Mouse (Mus musculus) myocyte (in vitro differentiated cells): Measurements from ENCODE around the gene Kctd11. TPM values are rescaled to one million over a fixed set of nuclear protein-coding genes. Genes with fewer than 3 reads are reported as not detected.
"Not testable (repeated sequence)": the region's sequence is repeated elsewhere in the genome, so short reads cannot be mapped to it uniquely, and the experiment has no call there.

Experiments
- H3K27me3 ChIP-seq: one replicate; pipeline ENCODE4 v1.6.1; 2011; ENCODE audit not compliant: control insufficient read depth, insufficient read depth, insufficient read length
- H3K36me3 ChIP-seq: one replicate; pipeline ENCODE4 v1.6.1; 2011; ENCODE audit not compliant: control insufficient read depth, insufficient read depth
- H3K4me2 ChIP-seq: one replicate; pipeline ENCODE4 v1.6.1; 2011; ENCODE audit warnings: low read depth, control low read depth
- H3K4me3 ChIP-seq: one replicate; pipeline ENCODE4 v1.5.1; 2011; ENCODE audit warnings: mild to moderate bottlenecking, control low read depth, moderate library complexity
- H3K79me2 ChIP-seq: one replicate; pipeline ENCODE4 v1.6.1; 2011; ENCODE audit not compliant: control insufficient read depth, insufficient read depth
- H3ac ChIP-seq: one replicate; pipeline ENCODE4 v1.6.1; 2011; ENCODE audit not compliant: control insufficient read depth, insufficient read length
- CEBPB ChIP-seq: IDR thresholded peaks from 2 replicates; pipeline ENCODE4 v1.6.1; 2011; ENCODE audit warnings: mild to moderate bottlenecking, moderate library complexity; ENCODE audit not compliant: poor library complexity, insufficient read depth, severe bottlenecking
- E2F4 ChIP-seq: IDR thresholded peaks from one replicate; pipeline ENCODE4 v1.6.1; 2011; ENCODE audit warnings: mild to moderate bottlenecking, control low read depth, moderate library complexity; ENCODE audit not compliant: insufficient read depth
- MAX ChIP-seq: IDR thresholded peaks from one replicate; pipeline ENCODE4 v1.6.1; 2011; ENCODE audit warnings: low read depth, mild to moderate bottlenecking, control low read depth
- MYOD1 ChIP-seq, 3 experiments: IDR thresholded peaks; one replicate each; pipeline ENCODE4 v1.6.1; 2011; ENCODE audit warnings: control low read depth in 2 of 3, low read depth in 2 of 3, mild to moderate bottlenecking in 2 of 3, moderate library complexity in 1 of 3; ENCODE audit not compliant: insufficient read length in 2 of 3, control insufficient read depth in 1 of 3
- MYOG ChIP-seq, 3 experiments: IDR thresholded peaks; one replicate each; pipeline ENCODE4 v1.6.1; 2011; ENCODE audit warnings: control low read depth in 2 of 3, low read depth in 2 of 3, mild to moderate bottlenecking in 2 of 3; ENCODE audit not compliant: insufficient read length in 2 of 3, control insufficient read depth in 1 of 3, insufficient read depth in 1 of 3
- POLR2A ChIP-seq: IDR thresholded peaks from one replicate; pipeline ENCODE4 v1.6.1; 2011; ENCODE audit warnings: low read depth, mild to moderate bottlenecking, control low read depth, moderate library complexity; ENCODE audit not compliant: insufficient read length
- POLR2AphosphoS2 ChIP-seq: IDR thresholded peaks from one replicate; pipeline ENCODE4 v1.6.1; 2011; ENCODE audit warnings: low read depth, control low read depth; ENCODE audit not compliant: insufficient read length
- REST ChIP-seq: IDR thresholded peaks from one replicate; pipeline ENCODE4 v1.6.1; 2011; ENCODE audit warnings: mild to moderate bottlenecking, control low read depth, moderate library complexity; ENCODE audit not compliant: insufficient read depth, insufficient read length
- SRF ChIP-seq: IDR thresholded peaks from one replicate; pipeline ENCODE4 v1.6.1; 2011; ENCODE audit warnings: low read depth; ENCODE audit not compliant: control insufficient read depth, insufficient read length
- TCF12 ChIP-seq: IDR thresholded peaks from one replicate; pipeline ENCODE4 v1.6.1; 2011; ENCODE audit warnings: mild to moderate bottlenecking, control low read depth; ENCODE audit not compliant: poor library complexity, insufficient read depth, severe bottlenecking
- TCF3 ChIP-seq: IDR thresholded peaks from one replicate; pipeline ENCODE4 v1.6.1; 2011; ENCODE audit warnings: low read depth, control low read depth; ENCODE audit not compliant: insufficient read length
- USF1 ChIP-seq: IDR thresholded peaks from one replicate; pipeline ENCODE4 v1.6.1; 2011; ENCODE audit warnings: low read depth, mild to moderate bottlenecking, control low read depth, moderate library complexity
- polyA plus RNA-seq: library from polyadenylated mRNA; unstranded; fragments of >200 nt; fragmentation: generic; extraction: Trizol; gene quantifications from one replicate; pipeline ENCODE4 v1.2.1, GENCODE M21; 2012; ENCODE audit warnings: missing spikeins

Gene Kctd11
- 24.5 TPM for polyA plus RNA-seq

DNA sequence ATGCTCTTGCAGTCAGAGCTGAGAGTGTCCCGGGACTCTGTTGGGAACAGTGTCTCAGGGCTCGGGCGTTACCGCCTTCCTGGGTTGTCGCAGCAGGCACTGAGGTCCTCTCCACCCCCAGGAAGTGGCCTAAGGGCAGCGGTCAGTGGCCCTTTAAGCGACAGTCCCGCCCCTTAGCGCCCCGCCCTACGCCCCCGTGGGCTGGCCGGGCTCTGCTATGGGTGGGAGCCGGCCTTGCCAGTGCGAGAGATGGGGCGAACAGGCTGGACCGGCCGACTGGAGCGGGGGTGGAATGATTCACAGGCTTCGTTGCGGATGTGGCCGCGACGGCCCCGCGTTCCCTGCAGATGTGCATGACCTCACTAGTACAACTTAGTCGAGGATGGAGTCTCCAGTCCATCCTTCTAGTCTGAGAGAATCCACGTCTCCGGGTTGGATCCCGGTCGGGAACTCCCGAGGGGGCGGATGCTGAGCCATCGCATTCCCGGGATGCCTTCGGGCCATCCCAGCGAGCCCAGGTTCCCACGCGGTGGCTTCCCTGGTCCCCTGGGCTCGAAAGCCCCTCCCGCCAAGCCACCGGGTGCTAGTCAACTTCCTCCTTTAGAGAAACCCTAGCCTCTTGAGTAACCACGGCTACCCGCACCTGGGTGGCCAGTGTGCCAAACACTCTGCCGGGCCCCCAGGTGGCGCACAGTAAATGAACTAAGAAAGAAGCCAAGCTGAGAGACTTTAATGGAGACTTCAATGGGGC, at the start of gene Kctd11:
TSS of gene Kctd11 (minus strand) at position 554 of the 751 bp plus-strand sequence.
- H3K4me2 ChIP-seq, result peak within 1 kb of the TSS; percentile 93
- peak within 1 kb of the TSS; percentile 94 for H3K4me3 ChIP-seq
- H3K36me3 ChIP-seq, result no peaks in the 10 kb centered on the region
- H3ac ChIP-seq, result peak within 1 kb of the TSS; percentile 66
- H3K27me3 ChIP-seq, result no peaks in the 10 kb centered on the region
- H3K79me2 ChIP-seq, result peaks cover 28% of the 10 kb centered on the region
- TF ChIP-seq MYOG (IDR thresholded peaks at IDR 0.05; ENCODE audit: control insufficient read depth in 1 of 3, insufficient read depth in 1 of 3, insufficient read length in 2 of 3, low read depth in 2 of 3), result peak in 1 of 3 experiments; percentile 19
- TF ChIP-seq SRF, result no peak
- TF ChIP-seq TCF3, result no peak
- TF ChIP-seq MYOD1 (IDR thresholded peaks at IDR 0.05; ENCODE audit: control insufficient read depth in 1 of 3, insufficient read length in 2 of 3, low read depth in 2 of 3), result peak in 1 of 3 experiments; percentile 31
- no peak for TF ChIP-seq USF1
- TF ChIP-seq CEBPB, result no peak
- TF ChIP-seq POLR2A, result peak; percentile 95
- TF ChIP-seq TCF12, result no peak
- no peak for TF ChIP-seq REST
- peak; percentile 94 for TF ChIP-seq POLR2AphosphoS2
- no peak for TF ChIP-seq E2F4
- TF ChIP-seq MAX, result no peak

DNA sequence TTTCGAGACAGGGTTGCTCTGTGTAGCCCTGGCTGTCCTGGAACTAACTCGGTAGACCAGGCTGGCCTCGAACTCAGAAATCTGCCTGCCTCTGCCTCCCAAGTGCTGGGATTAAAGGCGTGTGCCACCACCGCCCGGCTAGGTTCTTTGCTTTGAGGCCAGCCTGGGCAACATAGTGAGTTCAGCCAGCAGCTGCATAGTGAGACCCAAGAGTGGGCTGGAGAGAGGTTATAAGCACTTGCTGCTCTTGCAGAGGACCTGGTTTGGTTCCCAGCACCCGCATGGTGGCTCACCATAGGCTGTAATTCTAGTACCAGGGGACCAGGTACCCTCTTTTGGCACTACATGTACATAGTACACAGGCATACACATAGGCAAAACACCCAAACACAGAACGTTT, 49.0 kb upstream of the Kctd11 start:
- H3K79me2 ChIP-seq, H3ac ChIP-seq, H3K27me3 ChIP-seq, H3K36me3 ChIP-seq, H3K4me3 ChIP-seq, H3K4me2 ChIP-seq: not testable (repeated sequence)

DNA sequence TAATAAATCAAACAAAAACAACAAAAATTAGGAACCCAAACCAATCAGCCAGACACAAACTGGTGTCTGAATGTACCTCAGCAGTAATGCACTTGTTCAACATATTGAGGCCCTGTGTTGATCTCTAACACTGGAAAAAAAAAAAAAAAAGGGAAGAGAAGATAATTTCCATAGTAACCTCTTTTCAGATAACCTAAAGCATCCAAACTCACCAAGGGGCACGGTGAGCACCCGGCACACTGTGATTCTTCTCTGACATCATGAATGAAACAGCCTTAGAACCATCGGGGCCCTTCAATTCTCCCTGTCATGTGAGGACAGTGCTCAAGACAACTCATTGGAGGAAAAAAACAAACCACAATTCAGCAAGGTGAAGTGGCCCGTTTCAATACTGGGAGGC, 48.5 kb upstream of the Kctd11 start:
- Histone ChIP-seq H3K36me3 (no peaks in the 10 kb centered on the region), H3ac (no peak overlapping the region), H3K27me3 (no peaks in the 10 kb centered on the region), H3K79me2 (no peaks in the 10 kb centered on the region), H3K4me3 (no peak overlapping the region), H3K4me2 (no peak overlapping the region)
- TF ChIP-seq POLR2AphosphoS2 (no peak), MYOD1 (IDR thresholded peaks at IDR 0.05; ENCODE audit: control insufficient read depth in 1 of 3, insufficient read length in 2 of 3, low read depth in 2 of 3) (no peak), SRF (no peak), USF1 (no peak), TCF3 (no peak), MAX (no peak), POLR2A (no peak), TCF12 (no peak), REST (no peak), MYOG (IDR thresholded peaks at IDR 0.05; ENCODE audit: control insufficient read depth in 1 of 3, insufficient read depth in 1 of 3, insufficient read length in 2 of 3, low read depth in 2 of 3) (no peak), CEBPB (no peak), E2F4 (no peak)

DNA sequence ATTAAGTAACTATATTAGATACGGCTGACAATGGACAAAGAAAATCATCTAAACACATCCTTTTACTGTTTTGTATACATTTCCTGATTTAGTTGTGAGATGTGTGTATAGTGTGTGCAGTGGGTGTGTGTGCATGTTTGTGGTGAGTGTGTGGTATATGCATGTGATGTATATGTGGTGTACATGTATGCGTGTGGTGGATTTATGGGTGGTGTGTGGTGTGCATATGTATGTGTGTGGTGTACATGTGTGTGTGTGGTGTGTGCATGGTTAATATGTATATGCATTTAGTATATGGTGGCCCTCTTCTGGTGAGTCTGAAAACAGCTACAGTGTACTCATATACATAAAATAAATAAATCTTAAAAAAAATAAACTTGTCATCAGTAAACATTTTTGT, 46.3 kb upstream of the Kctd11 start:
- no peaks in the 10 kb centered on the region for H3K79me2 ChIP-seq
- no peak overlapping the region for H3K4me2 ChIP-seq
- H3K36me3 ChIP-seq, result no peaks in the 10 kb centered on the region
- H3K4me3 ChIP-seq, result no peak overlapping the region
- TF ChIP-seq SRF, result no peak
- TF ChIP-seq REST, result no peak
- TF ChIP-seq USF1, result no peak
- TF ChIP-seq CEBPB, result no peak
- TF ChIP-seq POLR2A, result no peak
- no peak for TF ChIP-seq MYOG (IDR thresholded peaks at IDR 0.05; ENCODE audit: control insufficient read depth in 1 of 3, insufficient read depth in 1 of 3, insufficient read length in 2 of 3, low read depth in 2 of 3)
- TF ChIP-seq TCF3, result no peak
- no peak for TF ChIP-seq TCF12
- TF ChIP-seq MAX, result no peak
- TF ChIP-seq POLR2AphosphoS2, result no peak
- no peak for TF ChIP-seq E2F4
- TF ChIP-seq MYOD1 (IDR thresholded peaks at IDR 0.05; ENCODE audit: control insufficient read depth in 1 of 3, insufficient read length in 2 of 3, low read depth in 2 of 3), result no peak
- no peak overlapping the region for H3ac ChIP-seq
- H3K27me3 ChIP-seq, result no peaks in the 10 kb centered on the region

DNA sequence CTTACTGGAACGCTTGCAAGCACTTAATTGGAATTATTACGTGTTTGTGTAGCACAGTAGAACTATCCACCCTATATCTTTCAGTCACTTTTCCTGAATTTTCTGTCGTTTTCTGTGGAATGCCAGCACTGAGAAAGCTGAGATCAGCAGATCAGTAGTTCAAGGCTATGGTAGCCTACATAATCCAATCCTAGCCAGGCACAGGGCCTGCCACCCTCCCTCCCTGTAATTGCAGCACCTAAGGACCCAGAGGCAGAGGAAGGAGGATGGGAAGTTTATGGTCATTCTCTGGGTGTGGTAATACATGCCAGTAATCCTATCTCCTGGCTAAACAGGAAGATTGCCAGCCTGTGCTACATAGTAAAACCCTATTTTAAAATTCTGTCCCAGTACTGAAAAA, 41.6 kb upstream of the Kctd11 start:
- H3K4me2 ChIP-seq, result peak overlapping the region; percentile 86
- no peak overlapping the region for H3ac ChIP-seq
- peak overlapping the region; percentile 77 for H3K4me3 ChIP-seq
- H3K27me3 ChIP-seq, result no peaks in the 10 kb centered on the region
- H3K36me3 ChIP-seq, result peaks cover 13% of the 10 kb centered on the region
- TF ChIP-seq TCF3, result no peak
- TF ChIP-seq POLR2AphosphoS2, result no peak
- TF ChIP-seq MAX, result no peak
- TF ChIP-seq REST, result no peak
- no peak for TF ChIP-seq TCF12
- TF ChIP-seq POLR2A, result no peak
- TF ChIP-seq USF1, result no peak
- no peak for TF ChIP-seq MYOG (IDR thresholded peaks at IDR 0.05; ENCODE audit: control insufficient read depth in 1 of 3, insufficient read depth in 1 of 3, insufficient read length in 2 of 3, low read depth in 2 of 3)
- H3K79me2 ChIP-seq, result peaks cover 29% of the 10 kb centered on the region
